Mouse (Mus musculus) MEL (cell line): ENCODE results near the gene Zmat1. TPM values are rescaled to one million over a fixed set of nuclear protein-coding genes. Genes with fewer than 3 reads are reported as not detected.

ENCODE experiments used
- DNase-seq: peaks from one replicate; pipeline ENCODE4 v3.0.0; 2011; ENCODE audit warnings: low read depth, low spot score
- H3K27ac ChIP-seq: 2 replicates; pipeline ENCODE4 v1.5.1; 2012; ENCODE audit warnings: low read depth, mild to moderate bottlenecking, control low read depth, low read length, moderate library complexity; ENCODE audit not compliant: control insufficient read depth
- H3K27me3 ChIP-seq, 2 experiments: fragments of 150-350 bp in 1 of 2; sonication (generic) in 1 of 2; 2 replicates each; pipeline ENCODE4 v1.6.1; 2012; ENCODE audit warnings: low read length in 2 of 2, mild to moderate bottlenecking in 2 of 2, improper control_type of control experiment in 1 of 2, moderate library complexity in 1 of 2; ENCODE audit not compliant: insufficient read depth in 2 of 2, control insufficient read depth in 1 of 2
- H3K36me3 ChIP-seq, 2 experiments: 2 replicates each; pipeline ENCODE4 v1.6.1; 2012 to 2014; ENCODE audit warnings: low read length in 2 of 2, improper control_type of control experiment in 1 of 2, inconsistent platforms in 1 of 2, mild to moderate bottlenecking in 1 of 2; ENCODE audit not compliant: insufficient read depth in 2 of 2, control insufficient read depth in 1 of 2
- H3K4me1 ChIP-seq, 2 experiments: fragments of 150-350 bp in 1 of 2; sonication (generic) in 1 of 2; 2 replicates each; pipeline ENCODE4 v1.6.1; 2012; ENCODE audit warnings: low read length in 2 of 2, improper control_type of control experiment in 1 of 2, mild to moderate bottlenecking in 1 of 2; ENCODE audit not compliant: insufficient read depth in 2 of 2, control insufficient read depth in 1 of 2
- H3K4me3 ChIP-seq, 2 experiments: fragments of 150-350 bp in 1 of 2; sonication (generic) in 1 of 2; 2 replicates each; pipeline ENCODE4 v1.5.1; 2012; ENCODE audit warnings: low read depth in 2 of 2, low read length in 2 of 2, mild to moderate bottlenecking in 2 of 2, moderate library complexity in 2 of 2, control low read depth in 1 of 2, improper control_type of control experiment in 1 of 2; ENCODE audit not compliant: control insufficient read depth in 1 of 2, insufficient read depth in 1 of 2
- H3K79me2 ChIP-seq: 2 replicates; pipeline ENCODE4 v1.6.1; 2012; ENCODE audit warnings: mild to moderate bottlenecking, low read length, moderate library complexity; ENCODE audit not compliant: control insufficient read depth, poor library complexity, insufficient read depth
- H3K9ac ChIP-seq: 2 replicates; pipeline ENCODE4 v1.6.1; 2012; ENCODE audit warnings: low read depth, mild to moderate bottlenecking, control low read depth, low read length, moderate library complexity; ENCODE audit not compliant: control insufficient read depth, poor library complexity, severe bottlenecking
- H3K9me3 ChIP-seq: fragments of 150-350 bp; sonication (generic); replicated peaks from 2 replicates; pipeline ENCODE4 v1.6.1; 2012; ENCODE audit warnings: mild to moderate bottlenecking, low read length, improper control_type of control experiment, moderate library complexity; ENCODE audit not compliant: insufficient read depth
- ETS1 ChIP-seq: IDR thresholded peaks from 2 replicates; pipeline ENCODE4 v1.6.1; 2012; ENCODE audit warnings: low read depth, mild to moderate bottlenecking, inconsistent platforms, low read length, improper control_type of control experiment, moderate library complexity
- polyA plus RNA-seq, 2 experiments: library from polyadenylated mRNA; stranded (reverse) in 1 of 2; unstranded in 1 of 2; fragments of >175 nt in 1 of 2; fragments of >200 nt in 1 of 2; gene quantifications; 2 replicates each; pipeline versions ENCODE4 v1.2.1 to v1.2.4; 2012; ENCODE audit warnings: low replicate concordance in 2 of 2, low read depth in 1 of 2; ENCODE audit not compliant: insufficient read length in 2 of 2, insufficient read depth in 1 of 2, missing spikeins in 1 of 2
- total RNA-seq: library from RNA; depleted of rRNA; stranded (reverse); fragments of 300-350 nt; gene quantifications from 2 replicates; pipeline ENCODE4 v1.2.3, GENCODE M21; 2012; rRNA removed

Zmat1 gene
- total and polyA plus RNA-seq, 3 experiments, result 1.7 to 3.9 TPM; not detected in 1

GRCm38 (mm10) chrX:134923675-134924424 is 85.2 kb downstream of the Zmat1 start:
- no peak for TF ChIP-seq ETS1
- H3K4me1 ChIP-seq, result peaks cover 0 to 2% of the 10 kb centered on the region in 2 experiments; a peak in 1 of 4 replicates
- H3K4me3 ChIP-seq, result no peak overlapping the region
- H3K27me3 ChIP-seq, result peaks cover 8 to 9% of the 10 kb centered on the region in 2 experiments; a peak in 3 of 4 replicates
- H3K27ac ChIP-seq, result no peak overlapping the region
- H3K79me2 ChIP-seq, result no peaks in the 10 kb centered on the region
- peaks cover 0 to 2% of the 10 kb centered on the region in 2 experiments; a peak in 1 of 4 replicates for H3K36me3 ChIP-seq
- DNase-seq, result no peak
- H3K9me3 ChIP-seq, result no peaks in the 10 kb centered on the region
- no peak overlapping the region for H3K9ac ChIP-seq

Other genes with a start within 250 kb of the Zmat1 start
- 10.2 and 11.8 TPM in 2 replicates for gene Armcx2, start 200.0 kb downstream of the Zmat1 start, total RNA-seq
- gene Armcx2, start 200.0 kb downstream of the Zmat1 start, polyA plus RNA-seq, result 10 to 100 TPM in 1 of 2 experiments, not detected in 1; 13.0 TPM
- 0.16 and 0.19 TPM in 2 replicates for gene Nxf2, start 44.5 kb downstream of the Zmat1 start, total RNA-seq
- under 1 TPM in 1 of 2 experiments, not detected in 1; 0.50 TPM for gene Nxf2, start 44.5 kb downstream of the Zmat1 start, polyA plus RNA-seq
- not detected in 2 replicates for gene Gm15023, start 168.4 kb upstream of the Zmat1 start, total RNA-seq
- not detected for gene Gm15023, start 168.4 kb upstream of the Zmat1 start, polyA plus RNA-seq
- gene Tceal6, start 201.5 kb upstream of the Zmat1 start, total RNA-seq, result not detected in 2 replicates
- not detected for gene Tceal6, start 201.5 kb upstream of the Zmat1 start, polyA plus RNA-seq